Mouse (Mus musculus) midbrain, postnatal 0 days (tissue): Measurements from ENCODE around the gene Ntm. TPM values are rescaled to one million over a fixed set of nuclear protein-coding genes. Genes with fewer than 3 reads are reported as not detected.

ENCODE experiments used
- ATAC-seq: fragments of 200-750 bp; cut with Nextera tagmentation; 2 replicates; pipeline ENCODE4 v1.8.0; 2017; ENCODE audit warnings: moderate number of reproducible peaks, mild to moderate bottlenecking, moderate TSS enrichment, moderate library complexity; ENCODE audit not compliant: low FRiP score
- DNase-seq: peaks from one replicate; pipeline ENCODE4 v3.0.0-alpha.2; 2015; ENCODE audit warnings: low spot score
- H3K27ac ChIP-seq: fragments of 300-500 bp; sonication (generic); 2 replicates; pipeline ENCODE4 v1.5.1; 2014; ENCODE audit warnings: low read depth, mild to moderate bottlenecking, low read length, mixed read lengths
- H3K27me3 ChIP-seq: fragments of 300-500 bp; sonication (generic); 2 replicates; pipeline ENCODE4 v1.6.1; 2014; ENCODE audit warnings: low read length, control low read depth, mixed read lengths; ENCODE audit not compliant: insufficient read depth
- H3K36me3 ChIP-seq: fragments of 300-500 bp; sonication (generic); 2 replicates; pipeline ENCODE4 v1.6.1; 2014; ENCODE audit warnings: low read length, control low read depth, mixed read lengths; ENCODE audit not compliant: insufficient read depth
- H3K4me1 ChIP-seq: fragments of 300-500 bp; sonication (generic); 2 replicates; pipeline ENCODE4 v1.6.1; 2014; ENCODE audit warnings: mild to moderate bottlenecking, control low read depth, antibody characterized with exemption, low read length, mixed read lengths; ENCODE audit not compliant: insufficient read depth
- H3K4me2 ChIP-seq: fragments of 300-500 bp; sonication (generic); 2 replicates; pipeline ENCODE4 v1.6.1; 2014; ENCODE audit warnings: low read depth, mild to moderate bottlenecking, low read length, mixed read lengths; ENCODE audit not compliant: poor library complexity, severe bottlenecking
- H3K4me3 ChIP-seq: fragments of 300-500 bp; sonication (generic); 2 replicates; pipeline ENCODE4 v1.5.1; 2014; ENCODE audit warnings: low read depth, mild to moderate bottlenecking, low read length, moderate library complexity
- H3K9ac ChIP-seq: fragments of 300-500 bp; sonication (generic); replicated peaks from 2 replicates; pipeline ENCODE4 v1.6.1; 2014; ENCODE audit warnings: mild to moderate bottlenecking, low read length, moderate library complexity, mixed read lengths; ENCODE audit not compliant: poor library complexity, severe bottlenecking
- H3K9me3 ChIP-seq: fragments of 300-500 bp; sonication (generic); 2 replicates; pipeline ENCODE4 v1.6.1; 2016; ENCODE audit warnings: low read length, control low read depth
- CTCF ChIP-seq: IDR thresholded peaks from 2 replicates; pipeline ENCODE4 v1.5.1; 2016; ENCODE audit warnings: antibody characterized with exemption, mild to moderate bottlenecking
- WGBS: fragments of 180-500 bp; shearing (Covaris S2); extraction: QIAGEN DNeasy Blood & Tissue Kit; methylation state at CpG from one replicate; pipeline ENCODE4 v1.1.7; 2014; 5-methylcytosine and 5-hydroxymethylcytosine counted together
- polyA plus RNA-seq: library from polyadenylated mRNA; unstranded; fragments of >200 nt; fragmentation: Nextera tagmentation; extraction: Ambion mirVana; gene quantifications from 2 replicates; pipeline ENCODE4 v1.2.1, GENCODE M21; 2015
- total RNA-seq: library from RNA; depleted of rRNA; stranded (reverse); fragments of >200 nt; gene quantifications from 2 replicates; pipeline ENCODE4 v1.2.3, GENCODE M21; 2014

The Ntm gene
- total and polyA plus RNA-seq, 2 experiments from 2014 or later, result 244 to 322 TPM

DNA sequence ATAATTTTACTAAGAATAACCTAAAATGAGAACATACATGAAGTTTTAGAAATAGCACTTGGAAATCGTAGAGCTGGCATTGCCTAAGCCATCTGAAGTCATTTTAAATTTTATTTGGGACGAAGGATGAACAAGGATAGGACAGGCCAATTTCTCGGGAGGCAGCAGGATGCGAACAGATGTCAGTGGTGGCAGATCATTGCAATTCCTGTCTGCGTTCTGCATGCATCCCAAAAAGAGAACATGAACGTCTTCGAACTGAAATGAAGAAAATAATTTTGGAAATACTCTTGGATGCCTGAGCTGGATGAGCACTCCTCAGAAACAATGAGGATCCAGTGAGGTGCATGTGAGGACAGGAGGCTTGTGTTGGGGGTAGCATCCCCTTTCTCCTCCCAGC, 506.9 kb downstream of the Ntm start:
- Histone ChIP-seq H3K4me2 (no peak overlapping the region), H3K9me3 (no peaks in the 10 kb centered on the region), H3K4me3 (no peak overlapping the region), H3K27ac (no peak overlapping the region), H3K9ac (no peak overlapping the region), H3K27me3 (no peaks in the 10 kb centered on the region), H3K4me1 (peaks cover 6% of the 10 kb centered on the region; the same call in 1 of the 2 replicates), H3K36me3 (no peaks in the 10 kb centered on the region)
- 88% methylated on average over 7 of the region's 7 CpGs for WGBS
- TF ChIP-seq CTCF, result no peak
- ATAC-seq (no peak), DNase-seq (no peak)

DNA sequence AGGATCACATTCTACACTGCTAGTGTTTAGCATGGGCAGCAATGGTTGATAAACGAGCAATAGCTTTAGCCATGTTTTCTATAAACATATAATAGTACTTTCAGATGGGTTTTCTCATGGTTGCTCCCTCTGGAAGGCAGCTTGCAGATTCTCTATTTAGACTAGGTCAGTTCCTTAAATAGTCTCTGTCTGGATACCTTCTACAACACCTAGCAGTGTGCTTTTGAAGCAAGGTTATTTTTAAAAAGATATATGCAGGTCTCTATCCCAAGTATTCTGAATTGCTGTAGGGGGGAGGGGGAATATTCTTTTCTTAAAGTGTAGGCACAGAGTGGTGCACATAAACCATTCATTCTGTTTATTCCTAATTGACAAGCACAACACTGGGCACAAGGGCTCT, 511.7 kb downstream of the Ntm start:
- no peaks in the 10 kb centered on the region for H3K9me3 ChIP-seq
- no peak overlapping the region for H3K9ac ChIP-seq
- H3K4me3 ChIP-seq, result no peak overlapping the region
- H3K4me1 ChIP-seq, result no peaks in the 10 kb centered on the region
- no peak overlapping the region for H3K27ac ChIP-seq
- no peak for TF ChIP-seq CTCF
- no peaks in the 10 kb centered on the region for H3K36me3 ChIP-seq
- no peak for DNase-seq
- ATAC-seq, result no peak
- no peaks in the 10 kb centered on the region for H3K27me3 ChIP-seq
- whole genome bisulfite sequencing, result 77% methylated on average over 1 of the region's 1 CpGs
- H3K4me2 ChIP-seq, result no peak overlapping the region

DNA sequence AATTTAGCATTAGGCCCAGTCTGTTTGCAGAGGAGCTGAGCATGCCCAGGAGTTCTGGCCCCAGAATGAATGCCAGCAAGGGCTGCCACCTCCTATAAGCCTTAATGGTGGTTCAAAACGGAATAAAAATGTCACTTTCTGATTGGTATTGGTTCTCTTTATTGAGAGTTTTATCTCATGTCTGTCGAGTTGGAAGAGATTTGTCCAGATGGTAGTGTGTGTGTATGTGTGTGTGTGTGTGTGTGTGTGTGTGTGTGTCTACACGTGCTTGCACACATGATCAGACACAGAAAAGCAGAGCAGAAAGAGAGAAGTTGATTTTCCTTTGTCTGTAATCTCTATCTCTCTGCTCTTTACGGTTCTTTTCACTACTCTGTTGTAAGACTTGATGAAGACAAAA, 518.9 kb downstream of the Ntm start:
- H3K27me3 ChIP-seq, result no peaks in the 10 kb centered on the region
- no peak overlapping the region for H3K9ac ChIP-seq
- TF ChIP-seq CTCF, result no peak
- H3K4me3 ChIP-seq, result no peak overlapping the region
- H3K4me1 ChIP-seq, result no peaks in the 10 kb centered on the region
- H3K27ac ChIP-seq, result no peak overlapping the region
- DNase-seq (no peak), ATAC-seq (no peak)
- no peaks in the 10 kb centered on the region for H3K36me3 ChIP-seq
- 45% methylated on average over 4 of the region's 4 CpGs for WGBS
- no peaks in the 10 kb centered on the region for H3K9me3 ChIP-seq
- no peak overlapping the region for H3K4me2 ChIP-seq

DNA sequence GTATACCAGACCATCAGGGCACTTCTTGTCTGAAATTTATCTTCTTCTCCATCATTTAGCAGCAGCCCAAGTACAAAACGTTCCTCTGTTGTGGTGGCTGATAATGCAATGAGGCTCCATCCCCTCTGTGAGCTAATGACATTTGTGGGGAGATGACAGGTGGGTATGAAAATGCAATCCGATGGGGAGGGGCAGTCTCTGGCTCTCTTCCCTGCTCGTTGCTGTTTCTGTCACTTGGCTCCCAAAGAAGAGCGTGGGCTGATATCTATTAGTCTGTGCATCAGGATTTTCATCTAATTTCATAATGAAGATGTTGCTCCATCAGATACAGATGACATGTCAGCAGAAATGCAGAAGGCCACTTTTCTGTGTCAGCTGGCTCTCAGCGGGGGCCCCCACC, 523.5 kb downstream of the Ntm start:
- H3K4me2 ChIP-seq, result no peak overlapping the region
- no peak overlapping the region for H3K9ac ChIP-seq
- H3K27me3 ChIP-seq, result no peaks in the 10 kb centered on the region
- WGBS, result 65% methylated on average over 5 of the region's 5 CpGs
- no peaks in the 10 kb centered on the region for H3K36me3 ChIP-seq
- no peak overlapping the region for H3K4me3 ChIP-seq
- H3K27ac ChIP-seq, result no peak overlapping the region
- H3K9me3 ChIP-seq, result no peaks in the 10 kb centered on the region
- no peak for TF ChIP-seq CTCF
- no peaks in the 10 kb centered on the region for H3K4me1 ChIP-seq
- ATAC-seq, result no peak
- DNase-seq, result no peak

DNA sequence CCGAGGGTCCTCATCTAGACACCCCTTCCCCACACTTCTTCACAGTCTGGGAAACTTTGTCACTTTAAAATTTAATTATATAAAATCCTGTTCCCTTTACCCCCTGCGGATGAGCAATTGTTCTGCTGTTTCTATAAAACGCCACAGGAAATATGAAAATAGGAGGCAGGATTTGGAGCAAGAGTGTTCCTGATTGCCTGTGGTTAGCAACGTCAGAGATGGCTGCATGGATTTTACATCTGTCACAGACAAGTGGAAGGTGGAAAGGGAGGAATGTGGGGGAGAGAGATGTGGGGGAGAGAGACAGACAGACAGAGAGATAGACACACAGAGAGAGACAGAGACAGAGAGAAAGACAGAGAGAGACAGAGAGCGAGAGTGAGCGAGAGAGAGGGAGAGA, 528.3 kb downstream of the Ntm start:
- DNase-seq, result no peak
- no peak overlapping the region for H3K4me3 ChIP-seq
- ATAC-seq, result no peak
- H3K4me2 ChIP-seq, result no peak overlapping the region
- H3K27ac ChIP-seq, result no peak overlapping the region
- TF ChIP-seq CTCF, result no peak
- no peaks in the 10 kb centered on the region for H3K27me3 ChIP-seq
- H3K9me3 ChIP-seq, result no peaks in the 10 kb centered on the region
- WGBS, result 30% methylated on average over 6 of the region's 6 CpGs
- peaks cover 8% of the 10 kb centered on the region; the same call in 1 of the 2 replicates for H3K4me1 ChIP-seq
- H3K9ac ChIP-seq, result no peak overlapping the region
- no peaks in the 10 kb centered on the region for H3K36me3 ChIP-seq

DNA sequence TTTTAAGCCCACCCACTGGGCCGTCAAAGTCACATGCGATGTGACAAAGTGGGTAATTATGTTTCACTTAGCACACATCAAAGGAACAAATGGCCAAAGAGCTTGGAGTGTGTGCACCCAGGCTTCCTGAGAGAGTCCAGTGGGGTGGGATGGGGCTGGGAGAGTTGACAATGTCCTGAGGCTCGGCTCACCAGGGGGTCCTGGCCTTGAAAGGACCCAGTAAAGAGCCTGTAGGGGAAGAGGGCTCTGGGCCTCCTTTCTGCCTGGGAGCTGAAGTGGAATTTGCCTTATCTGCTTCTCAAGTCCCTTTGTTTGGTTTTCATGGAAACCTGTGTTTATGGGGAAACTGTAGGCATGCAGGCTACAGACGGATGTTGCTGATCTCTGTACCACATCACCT, 529.0 kb downstream of the Ntm start:
- Histone ChIP-seq H3K9ac (no peak overlapping the region), H3K4me2 (no peak overlapping the region), H3K27ac (no peak overlapping the region), H3K9me3 (no peaks in the 10 kb centered on the region), H3K27me3 (no peaks in the 10 kb centered on the region), H3K4me3 (no peak overlapping the region), H3K36me3 (no peaks in the 10 kb centered on the region), H3K4me1 (peaks cover 10% of the 10 kb centered on the region; the same call in 1 of the 2 replicates)
- 4% methylated on average over 4 of the region's 4 CpGs for whole genome bisulfite sequencing
- no peak for TF ChIP-seq CTCF
- DNase-seq (no peak), ATAC-seq (no peak)
